Mouse (Mus musculus): ENCODE measurements at regions not wholly inside any gene's neighbourhood (a gene's known extent, or its start where the extent isn't known, plus 50 kb on each side); places are given as distances from the start of the nearest gene placed in this dataset.

GRCm38 (mm10) chr16:73758872-73759271 lies 652.8 kb downstream of the Robo2 start:
- no peak for DNase-seq
- TF ChIP-seq CTCF (IDR thresholded peaks at IDR 0.05): no peak
- Histone ChIP-seq H3K27ac (no peak overlapping the region), H3K4me3 (no peak overlapping the region)
- intact Hi-C loops (cut with DNase I): no loop called here

- DNase-seq: peak; percentile 14
- no peak for TF ChIP-seq CTCF (IDR thresholded peaks at IDR 0.05)
These were observed 657.3 kb downstream of the Robo2 start for GRCm38 (mm10) chr16:73754302-73754701.

GRCm38 (mm10) chr16:73728297-73728696 lies 683.3 kb downstream of the Robo2 start:
- DNase-seq: no peak
- no peak for TF ChIP-seq CTCF (IDR thresholded peaks at IDR 0.05)
- intact Hi-C loops (cut with DNase I): no loop called here

More at GRCm38 (mm10) chr16:73754302-73754701, 657.3 kb downstream of the Robo2 start:
- Histone ChIP-seq H3K27ac (peak overlapping the region; percentile 79), H3K4me3 (no peak overlapping the region)
- intact Hi-C loops (cut with DNase I): no loop called here

GRCm38 (mm10) chr16:73719691-73720090 lies 691.9 kb downstream of the Robo2 start:
- Histone ChIP-seq H3K4me3 (no peak overlapping the region), H3K27ac (no peak overlapping the region)
- no peak for TF ChIP-seq CTCF (IDR thresholded peaks at IDR 0.05)
- intact Hi-C loops (cut with DNase I): no loop called here
- DNase-seq: no peak

More at GRCm38 (mm10) chr16:73728297-73728696, 683.3 kb downstream of the Robo2 start:
- Histone ChIP-seq H3K4me3 (no peak overlapping the region), H3K27ac (no peak overlapping the region)

GRCm38 (mm10) chr16:73716301-73716700 lies 695.3 kb downstream of the Robo2 start:
- intact Hi-C loops (cut with DNase I): no loop called here
- TF ChIP-seq CTCF (IDR thresholded peaks at IDR 0.05): no peak
- Histone ChIP-seq H3K4me3 (no peak overlapping the region), H3K27ac (no peak overlapping the region)
- no peak for DNase-seq

GRCm38 (mm10) chr16:73707051-73707450 lies 704.6 kb downstream of the Robo2 start:
- intact Hi-C loops (cut with DNase I): no loop called here
- no peak for DNase-seq
- no peak overlapping the region for H3K4me3 ChIP-seq
- no peak for TF ChIP-seq CTCF (IDR thresholded peaks at IDR 0.05)
- H3K27ac ChIP-seq: no peak overlapping the region

- no peak overlapping the region for H3K27ac ChIP-seq
- H3K4me3 ChIP-seq: no peak overlapping the region
- no peak for TF ChIP-seq CTCF (IDR thresholded peaks at IDR 0.05)
- intact Hi-C loops (cut with DNase I): no loop called here
- DNase-seq: no peak
These were observed 722.4 kb downstream of the Robo2 start for GRCm38 (mm10) chr16:73689274-73689673.

- no peak for DNase-seq
- H3K27ac ChIP-seq: no peak overlapping the region
- TF ChIP-seq CTCF (IDR thresholded peaks at IDR 0.05): no peak
- intact Hi-C loops (cut with DNase I): no loop called here
- H3K4me3 ChIP-seq: no peak overlapping the region
These were observed 731.8 kb downstream of the Robo2 start for GRCm38 (mm10) chr16:73679804-73680203.

GRCm38 (mm10) chr16:73670516-73670915 lies 741.1 kb downstream of the Robo2 start:
- no peak overlapping the region for H3K27ac ChIP-seq
- no peak overlapping the region for H3K4me3 ChIP-seq
- intact Hi-C loops (cut with DNase I): no loop called here
- DNase-seq: no peak
- TF ChIP-seq CTCF (IDR thresholded peaks at IDR 0.05): no peak

- Histone ChIP-seq H3K4me3 (no peak overlapping the region), H3K27ac (no peak overlapping the region)
- no peak for TF ChIP-seq CTCF (IDR thresholded peaks at IDR 0.05)
- intact Hi-C loops (cut with DNase I): no loop called here
- no peak for DNase-seq
These were observed 758.5 kb downstream of the Robo2 start for GRCm38 (mm10) chr16:73652976-73653690.

- TF ChIP-seq CTCF (IDR thresholded peaks at IDR 0.05): no peak
- Histone ChIP-seq H3K27ac (no peak overlapping the region), H3K4me3 (peak overlapping the region; percentile 63)
- peak; percentile 28 for DNase-seq
- intact Hi-C loops (cut with DNase I): no loop called here
These were observed 764.3 kb downstream of the Robo2 start for GRCm38 (mm10) chr16:73647201-73647782.

GRCm38 (mm10) chr16:73613017-73613416 lies 798.6 kb downstream of the Robo2 start:
- no peak overlapping the region for H3K4me3 ChIP-seq
- TF ChIP-seq CTCF (IDR thresholded peaks at IDR 0.05): no peak
- no peak overlapping the region for H3K27ac ChIP-seq
- intact Hi-C loops (cut with DNase I): no loop called here
- no peak for DNase-seq

- DNase-seq: no peak
- no peak for TF ChIP-seq CTCF (IDR thresholded peaks at IDR 0.05)
- no peak overlapping the region for H3K27ac ChIP-seq
- intact Hi-C loops (cut with DNase I): no loop called here
- no peak overlapping the region for H3K4me3 ChIP-seq
These were observed 820.2 kb downstream of the Robo2 start for GRCm38 (mm10) chr16:73591421-73591820.

GRCm38 (mm10) chr16:73561216-73561615 lies 850.4 kb downstream of the Robo2 start:
- no peak for DNase-seq
- Histone ChIP-seq H3K27ac (no peak overlapping the region), H3K4me3 (no peak overlapping the region)
- intact Hi-C loops (cut with DNase I): no loop called here
- no peak for TF ChIP-seq CTCF (IDR thresholded peaks at IDR 0.05)
